Mouse (Mus musculus) heart, embryonic 11.5 days (tissue): ENCODE data around the gene Capn11. TPM values are rescaled to one million over a fixed set of nuclear protein-coding genes. Genes with fewer than 3 reads are reported as not detected.

Experiments used
- ATAC-seq: fragments of 200-750 bp; cut with Nextera tagmentation; replicated peaks from 2 replicates; pipeline ENCODE4 v1.8.0; 2017; ENCODE audit warnings: moderate library complexity; ENCODE audit not compliant: insufficient number of reproducible peaks, low FRiP score, low TSS enrichment
- H3K27ac ChIP-seq: fragments of 300-500 bp; sonication (generic); 2 replicates; pipeline ENCODE4 v1.5.1; 2014; ENCODE audit warnings: mild to moderate bottlenecking, low read depth, low read length
- H3K27me3 ChIP-seq: fragments of 300-500 bp; sonication (generic); 2 replicates; pipeline ENCODE4 v1.6.1; 2014; ENCODE audit warnings: mild to moderate bottlenecking, low read length, mixed read lengths; ENCODE audit not compliant: control insufficient read depth, insufficient read depth
- H3K36me3 ChIP-seq: fragments of 300-500 bp; sonication (generic); 2 replicates; pipeline ENCODE4 v1.6.1; 2014; ENCODE audit warnings: mild to moderate bottlenecking, low read length, moderate library complexity, mixed read lengths; ENCODE audit not compliant: control insufficient read depth, insufficient read depth
- H3K4me1 ChIP-seq: fragments of 300-500 bp; sonication (generic); 2 replicates; pipeline ENCODE4 v1.6.1; 2014; ENCODE audit warnings: low read length; ENCODE audit not compliant: control insufficient read depth, insufficient read depth
- H3K4me2 ChIP-seq: fragments of 300-500 bp; sonication (generic); 2 replicates; pipeline ENCODE4 v1.6.1; 2014; ENCODE audit warnings: mild to moderate bottlenecking, moderate library complexity
- H3K4me3 ChIP-seq: fragments of 300-500 bp; sonication (generic); 2 replicates; pipeline ENCODE4 v1.5.1; 2014; ENCODE audit warnings: low read depth, low read length
- H3K9ac ChIP-seq: fragments of 300-500 bp; sonication (generic); 2 replicates; pipeline ENCODE4 v1.6.1; 2014; ENCODE audit warnings: mild to moderate bottlenecking, low read depth, low read length, moderate library complexity
- H3K9me3 ChIP-seq: fragments of 300-500 bp; sonication (generic); replicated peaks from 2 replicates; pipeline ENCODE4 v1.6.1; 2016; ENCODE audit warnings: low read length; ENCODE audit not compliant: control insufficient read depth
- WGBS: fragments of 180-500 bp; shearing (Covaris S2); extraction: QIAGEN DNeasy Blood & Tissue Kit; methylation state at CpG from one replicate; pipeline ENCODE4 v1.1.7; 2014; ENCODE audit not compliant: insufficient replicate concordance; 5-methylcytosine and 5-hydroxymethylcytosine counted together
- polyA plus RNA-seq: library from polyadenylated mRNA; unstranded; fragments of >200 nt; fragmentation: Nextera tagmentation; extraction: Ambion mirVana; gene quantifications from 2 replicates; pipeline ENCODE4 v1.2.1, GENCODE M21; 2014

Gene Capn11
- polyA plus RNA-seq, 1 experiment from 2014 or later: 0.52 TPM

DNA sequence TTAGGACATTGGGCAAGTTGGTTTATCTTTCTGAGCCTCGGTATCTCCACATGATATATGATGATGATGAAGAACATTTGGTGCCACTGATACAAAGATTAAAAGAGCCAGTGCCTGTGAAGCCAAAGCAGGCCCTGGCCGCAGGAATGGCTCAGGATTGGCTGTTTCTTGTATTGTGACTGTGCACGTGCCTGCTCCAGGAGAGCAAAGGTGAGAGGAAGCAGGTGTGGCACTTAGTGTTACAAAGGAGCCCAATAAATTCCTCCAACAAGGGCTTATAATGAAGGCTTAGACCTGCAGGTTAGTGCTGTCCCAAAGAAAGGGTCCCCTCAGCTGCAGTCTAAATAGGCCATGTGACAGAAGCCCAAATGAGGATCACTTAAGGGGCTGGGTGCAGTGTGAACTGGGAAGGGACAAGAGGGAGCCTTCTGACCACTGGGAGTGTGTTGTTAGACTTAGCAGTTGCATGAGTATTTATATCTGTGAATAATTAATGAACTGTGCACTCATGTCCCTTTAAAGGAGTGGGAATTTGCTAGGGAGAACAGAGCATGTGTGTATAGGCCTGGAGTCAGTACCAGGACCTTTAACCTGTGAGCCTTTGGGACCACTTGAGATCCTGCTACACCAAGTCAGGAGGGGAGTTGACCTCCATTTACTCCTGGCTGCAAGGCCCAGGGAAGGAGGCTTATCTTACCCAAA, 40.1 kb upstream of the Capn11 start:
- Histone ChIP-seq H3K27ac (no peak overlapping the region), H3K4me1 (peaks cover 24% of the 10 kb centered on the region), H3K36me3 (peaks cover 5% of the 10 kb centered on the region; the same call in 1 of the 2 replicates), H3K27me3 (no peaks in the 10 kb centered on the region), H3K9me3 (no peaks in the 10 kb centered on the region), H3K9ac (no peak overlapping the region), H3K4me2 (no peak overlapping the region), H3K4me3 (no peak overlapping the region)
- no peak for ATAC-seq
- 87% methylated on average over 3 of the region's 3 CpGs for WGBS

GRCm38 (mm10) chr17:45698368-45698767, 39.2 kb upstream of the Capn11 start:
- no peak overlapping the region for H3K4me3 ChIP-seq
- ATAC-seq: no peak
- H3K4me1 ChIP-seq: peaks cover 32% of the 10 kb centered on the region
- H3K36me3 ChIP-seq: peaks cover 5% of the 10 kb centered on the region; the same call in 1 of the 2 replicates
- no peak overlapping the region for H3K4me2 ChIP-seq
- no peaks in the 10 kb centered on the region for H3K9me3 ChIP-seq
- 88% methylated on average over 6 of the region's 6 CpGs for WGBS
- H3K9ac ChIP-seq: no peak overlapping the region
- H3K27me3 ChIP-seq: no peaks in the 10 kb centered on the region
- no peak overlapping the region for H3K27ac ChIP-seq

- Histone ChIP-seq H3K9me3 (no peaks in the 10 kb centered on the region), H3K27ac (no peak overlapping the region), H3K27me3 (no peaks in the 10 kb centered on the region), H3K4me1 (peaks cover 41% of the 10 kb centered on the region), H3K4me3 (no peak overlapping the region), H3K9ac (no peak overlapping the region), H3K4me2 (no peak overlapping the region), H3K36me3 (peaks cover 5% of the 10 kb centered on the region; the same call in 1 of the 2 replicates)
- no peak for ATAC-seq
- WGBS: 88% methylated on average over 9 of the region's 9 CpGs
These were observed 37.9 kb upstream of the Capn11 start for GRCm38 (mm10) chr17:45696981-45697380.

- 71% methylated on average over 23 of the region's 23 CpGs for WGBS
- H3K9ac ChIP-seq: no peak overlapping the region
- H3K4me1 ChIP-seq: peaks cover 33% of the 10 kb centered on the region
- no peaks in the 10 kb centered on the region for H3K27me3 ChIP-seq
- peaks cover 5% of the 10 kb centered on the region; the same call in 1 of the 2 replicates for H3K36me3 ChIP-seq
- no peaks in the 10 kb centered on the region for H3K9me3 ChIP-seq
- no peak; the same call in 1 of the 2 replicates for ATAC-seq
- no peak overlapping the region for H3K27ac ChIP-seq
- no peak overlapping the region for H3K4me2 ChIP-seq
- no peak overlapping the region for H3K4me3 ChIP-seq
These were observed 36.3 kb upstream of the Capn11 start for GRCm38 (mm10) chr17:45695227-45696120.

GRCm38 (mm10) chr17:45693812-45694565, 34.9 kb upstream of the Capn11 start:
- H3K4me3 ChIP-seq: no peak overlapping the region
- H3K9ac ChIP-seq: 0 out of 2 replicates have a peak overlapping the region, but pooled peaks have one; percentile 34
- WGBS: 63% methylated on average over 18 of the region's 18 CpGs
- no peak for ATAC-seq
- H3K27me3 ChIP-seq: no peaks in the 10 kb centered on the region
- peaks cover 28% of the 10 kb centered on the region for H3K4me1 ChIP-seq
- no peaks in the 10 kb centered on the region for H3K9me3 ChIP-seq
- H3K4me2 ChIP-seq: peak overlapping the region; percentile 7; the same call in 1 of the 2 replicates
- H3K27ac ChIP-seq: 0 out of 2 replicates have a peak overlapping the region, but pooled peaks have one; percentile 10
- peaks cover 5% of the 10 kb centered on the region; the same call in 1 of the 2 replicates for H3K36me3 ChIP-seq

- Histone ChIP-seq H3K27me3 (no peaks in the 10 kb centered on the region), H3K4me1 (peaks cover 33% of the 10 kb centered on the region), H3K27ac (no peak overlapping the region), H3K4me2 (no peak overlapping the region), H3K9me3 (no peaks in the 10 kb centered on the region), H3K4me3 (no peak overlapping the region), H3K9ac (no peak overlapping the region), H3K36me3 (no peaks in the 10 kb centered on the region)
- 74% methylated on average over 5 of the region's 5 CpGs for WGBS
- ATAC-seq: no peak
These were observed 33.0 kb upstream of the Capn11 start for GRCm38 (mm10) chr17:45692159-45692558.

DNA sequence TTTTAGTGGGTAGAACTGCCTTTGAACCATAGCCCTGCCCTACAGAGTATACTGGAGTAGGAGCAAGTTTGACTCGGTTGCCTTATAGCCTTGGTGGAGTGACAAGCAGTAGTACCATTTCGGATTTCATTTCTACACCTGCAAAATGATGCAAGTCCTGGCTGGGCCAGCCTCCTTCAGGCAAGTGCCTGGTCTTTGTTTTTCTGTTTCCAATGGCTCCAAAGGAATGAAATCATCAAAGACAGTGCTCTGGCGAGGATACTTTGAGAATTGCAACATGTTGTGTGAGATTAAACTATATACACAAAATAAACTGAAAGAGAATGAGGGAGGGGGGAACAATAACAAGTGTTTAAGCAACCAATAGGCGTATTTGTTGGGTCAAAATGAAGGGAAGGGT, 30.9 kb upstream of the Capn11 start:
- H3K4me3 ChIP-seq: no peak overlapping the region
- no peaks in the 10 kb centered on the region for H3K27me3 ChIP-seq
- no peaks in the 10 kb centered on the region for H3K36me3 ChIP-seq
- peaks cover 33% of the 10 kb centered on the region for H3K4me1 ChIP-seq
- no peak overlapping the region for H3K4me2 ChIP-seq
- no peak overlapping the region for H3K9ac ChIP-seq
- no peak overlapping the region for H3K27ac ChIP-seq
- WGBS: 82% methylated on average over 4 of the region's 4 CpGs
- ATAC-seq: no peak
- no peaks in the 10 kb centered on the region for H3K9me3 ChIP-seq

DNA sequence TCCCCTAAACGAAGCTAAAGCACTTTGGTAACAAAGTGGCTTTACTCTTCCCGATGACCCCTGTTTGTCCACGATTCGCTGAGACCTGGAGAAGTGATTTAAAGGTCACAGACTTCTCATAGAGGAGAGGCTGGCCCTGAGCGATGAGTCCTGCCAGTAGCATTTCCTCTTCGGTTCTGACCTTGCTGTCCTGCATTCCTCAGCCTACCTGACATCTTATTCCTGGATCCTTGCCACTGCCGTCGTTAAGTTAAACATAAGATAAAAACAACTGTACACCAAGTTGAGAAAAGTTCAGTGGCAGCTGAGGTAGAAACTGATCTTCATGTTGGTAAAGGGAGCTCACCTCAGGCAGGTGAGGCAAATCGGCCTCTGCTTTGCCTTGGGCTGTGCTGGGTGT, 30.0 kb upstream of the Capn11 start:
- Histone ChIP-seq H3K9ac (no peak overlapping the region), H3K4me2 (no peak overlapping the region), H3K9me3 (no peaks in the 10 kb centered on the region), H3K27ac (no peak overlapping the region), H3K36me3 (no peaks in the 10 kb centered on the region), H3K4me3 (no peak overlapping the region), H3K4me1 (peaks cover 36% of the 10 kb centered on the region), H3K27me3 (no peaks in the 10 kb centered on the region)
- ATAC-seq: no peak
- 71% methylated on average over 9 of the region's 9 CpGs for WGBS
